Mouse (Mus musculus) lung, postnatal 0 days (tissue): ENCODE results near the gene Susd6. TPM values are rescaled to one million over a fixed set of nuclear protein-coding genes. Genes with fewer than 3 reads are reported as not detected.

Experiments used
- ATAC-seq: fragments of 200-750 bp; cut with Nextera tagmentation; 2 replicates; pipeline ENCODE4 v1.8.0; 2017; ENCODE audit warnings: moderate library complexity
- DNase-seq: peaks from one replicate; pipeline ENCODE4 v3.0.0-alpha.2; 2016; ENCODE audit warnings: low spot score
- H3K27ac ChIP-seq: fragments of 300-500 bp; sonication (generic); 2 replicates; pipeline ENCODE4 v1.5.1; 2014; ENCODE audit warnings: antibody characterized with exemption, mild to moderate bottlenecking, low read length, mixed read lengths
- H3K27me3 ChIP-seq: fragments of 300-500 bp; sonication (generic); replicated peaks from 2 replicates; pipeline ENCODE4 v1.6.1; 2014; ENCODE audit warnings: low read length, mixed read lengths; ENCODE audit not compliant: insufficient read depth
- H3K36me3 ChIP-seq: fragments of 300-500 bp; sonication (generic); 2 replicates; pipeline ENCODE4 v1.6.1; 2014; ENCODE audit warnings: low read length, mixed read lengths; ENCODE audit not compliant: insufficient read depth
- H3K4me1 ChIP-seq: fragments of 300-500 bp; sonication (generic); 2 replicates; pipeline ENCODE4 v1.6.1; 2014; ENCODE audit warnings: antibody characterized with exemption, low read depth, low read length, mixed read lengths; ENCODE audit not compliant: insufficient read depth
- H3K4me2 ChIP-seq: fragments of 300-500 bp; sonication (generic); replicated peaks from 2 replicates; pipeline ENCODE4 v1.6.1; 2014; ENCODE audit warnings: low read depth, mild to moderate bottlenecking, low read length, moderate library complexity, mixed read lengths
- H3K4me3 ChIP-seq: fragments of 300-500 bp; sonication (generic); 2 replicates; pipeline ENCODE4 v1.5.1; 2014; ENCODE audit warnings: low read depth, low read length
- H3K9ac ChIP-seq: fragments of 300-500 bp; sonication (generic); replicated peaks from 2 replicates; pipeline ENCODE4 v1.6.1; 2014; ENCODE audit warnings: low read depth, mild to moderate bottlenecking
- H3K9me3 ChIP-seq: fragments of 300-500 bp; sonication (generic); 2 replicates; pipeline ENCODE4 v1.6.1; 2016; ENCODE audit warnings: low read length, mixed read lengths
- CTCF ChIP-seq: IDR thresholded peaks from 2 replicates; pipeline ENCODE4 v1.5.1; 2016; ENCODE audit warnings: antibody characterized with exemption, mild to moderate bottlenecking
- EP300 ChIP-seq: IDR thresholded peaks from 2 replicates; pipeline ENCODE4 v1.6.1; 2016; ENCODE audit warnings: antibody characterized with exemption, mild to moderate bottlenecking, control low read depth
- WGBS: fragments of 180-500 bp; shearing (Covaris S2); extraction: QIAGEN DNeasy Blood & Tissue Kit; methylation state at CpG from one replicate; pipeline ENCODE4 v1.1.7; 2014; 5-methylcytosine and 5-hydroxymethylcytosine counted together
- polyA plus RNA-seq: library from polyadenylated mRNA; unstranded; fragments of >200 nt; fragmentation: Nextera tagmentation; extraction: Ambion mirVana; gene quantifications from 2 replicates; pipeline ENCODE4 v1.2.1, GENCODE M21; 2015

The Susd6 gene
- polyA plus RNA-seq, result 26.5 and 34.9 TPM in 2 replicates

DNA sequence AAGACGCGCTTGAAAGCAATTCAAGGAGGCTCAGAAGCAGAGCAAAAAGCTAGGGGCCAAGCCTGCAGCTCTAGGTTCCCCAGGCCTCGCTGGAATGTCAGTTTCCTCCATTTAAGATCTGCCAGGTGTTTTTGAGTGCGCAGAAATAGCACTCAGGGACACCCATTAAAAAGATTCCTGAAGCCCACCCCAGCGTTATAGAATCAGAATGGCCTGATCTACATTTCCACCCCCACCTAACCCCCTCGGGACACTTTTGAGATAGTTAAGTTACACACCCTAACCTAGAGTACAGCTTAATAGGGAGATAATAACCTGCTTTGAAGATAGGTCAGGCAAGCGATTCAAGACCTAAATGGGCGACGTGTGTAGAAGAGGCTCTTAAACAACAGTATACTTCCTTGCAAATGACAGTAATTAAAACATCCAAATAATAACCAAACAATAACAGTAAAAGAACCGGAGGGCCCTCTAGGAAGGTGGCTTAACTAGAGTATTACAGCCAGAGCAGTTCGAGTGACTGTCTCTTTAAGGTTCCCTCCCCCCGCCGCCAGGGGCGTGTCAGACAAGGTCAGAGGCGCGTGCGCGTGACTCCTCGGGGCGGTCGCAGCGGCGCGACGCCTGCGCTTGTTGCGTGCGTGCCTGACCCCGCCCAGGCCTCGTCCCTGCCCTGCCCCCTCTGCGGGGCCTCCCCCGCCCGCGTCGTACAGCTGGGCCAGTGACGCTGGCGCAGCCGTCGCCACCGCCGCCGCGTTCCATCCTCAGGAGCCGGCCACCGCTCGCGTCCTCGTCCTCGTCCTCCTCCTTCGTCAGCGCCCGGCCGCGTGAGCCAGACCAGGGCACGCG lies at the start of gene Susd6:
Susd6 (plus strand) TSS at position 662 of the 846 bp plus-strand sequence.
- DNase-seq (peak; percentile 99), ATAC-seq (peak; percentile 99)
- WGBS, result 4% methylated on average over 35 of the region's 56 CpGs
- Histone ChIP-seq H3K9ac (peak within 1 kb of the TSS; percentile 92), H3K27me3 (no peaks in the 10 kb centered on the region), H3K4me2 (peak within 1 kb of the TSS; percentile 72), H3K27ac (peak within 1 kb of the TSS; percentile 98), H3K36me3 (no peaks in the 10 kb centered on the region), H3K9me3 (no peaks in the 10 kb centered on the region), H3K4me1 (peaks cover 18% of the 10 kb centered on the region; the same call in 1 of the 2 replicates), H3K4me3 (peak within 1 kb of the TSS; percentile 79)
- TF ChIP-seq CTCF (peak; percentile 56), EP300 (peak; percentile 62; the same call in 1 of the 2 replicates)

DNA sequence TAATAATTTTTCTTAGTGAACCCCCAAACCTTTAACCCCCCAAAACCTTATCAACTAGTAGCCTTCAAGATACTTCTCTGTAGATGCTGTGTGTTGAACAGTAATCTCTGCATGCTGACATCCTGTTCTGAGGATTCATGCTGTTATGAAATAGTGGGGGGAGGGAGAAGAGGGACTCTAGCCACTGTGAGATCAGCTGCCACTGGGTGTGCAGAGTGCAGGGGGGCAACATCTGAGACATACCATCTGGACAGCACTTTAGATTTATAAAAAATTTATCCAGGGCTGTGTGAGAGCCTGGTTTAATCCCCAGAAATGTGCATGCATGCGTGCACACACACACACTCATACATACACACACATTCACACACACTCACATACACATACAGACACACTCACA lies 45.7 kb upstream of the Susd6 start:
- Histone ChIP-seq H3K9me3 (no peaks in the 10 kb centered on the region), H3K4me3 (no peak overlapping the region), H3K4me2 (no peak overlapping the region), H3K4me1 (no peaks in the 10 kb centered on the region), H3K27ac (no peak overlapping the region), H3K9ac (no peak overlapping the region), H3K36me3 (no peaks in the 10 kb centered on the region), H3K27me3 (0 out of 2 replicates have a peak, but pooled peaks cover 5% of the 10 kb centered on the region)
- peak; percentile 52; the same call in 1 of the 2 replicates for ATAC-seq
- DNase-seq, result peak; percentile 54
- TF ChIP-seq EP300, result no peak
- TF ChIP-seq CTCF, result no peak
- 84% methylated on average over 1 of the region's 1 CpGs for WGBS

DNA sequence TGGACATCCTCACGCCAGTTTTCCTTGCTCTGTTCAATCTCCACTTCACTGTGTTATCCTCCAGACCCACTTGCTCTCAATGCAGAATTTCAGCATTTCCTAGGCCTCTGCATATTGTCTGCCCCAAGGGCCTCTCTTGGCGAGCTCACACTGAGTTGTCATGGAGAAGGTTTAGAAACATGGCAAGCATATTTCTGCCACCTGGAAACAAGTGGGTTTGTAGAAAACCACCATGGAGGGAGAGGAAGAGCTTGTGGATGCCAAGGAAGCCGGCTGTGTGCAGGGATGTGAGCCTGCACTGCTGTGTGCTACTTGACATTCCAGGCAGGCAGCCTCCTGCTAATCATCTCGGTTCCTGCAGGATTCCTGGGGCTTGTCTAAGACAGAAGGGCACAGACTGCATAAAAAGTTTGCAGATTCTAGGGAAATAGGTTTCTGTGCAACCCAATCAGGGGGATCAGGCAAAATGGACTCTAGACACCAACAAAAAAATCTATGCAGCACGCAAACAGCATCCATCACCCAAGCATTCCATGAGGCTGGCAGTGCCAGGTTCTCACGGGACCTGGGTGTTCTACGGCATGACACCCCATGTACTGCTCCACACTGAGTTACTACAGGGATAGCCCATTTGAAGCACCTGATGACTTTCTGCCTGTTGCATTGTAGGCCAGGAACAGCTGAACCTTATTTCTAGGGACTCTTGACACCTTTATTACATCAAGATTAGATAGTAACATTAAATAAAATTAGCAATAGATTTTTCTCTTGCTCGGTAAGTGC lies 44.1 kb upstream of the Susd6 start:
- H3K9me3 ChIP-seq, result no peaks in the 10 kb centered on the region
- H3K4me1 ChIP-seq, result no peaks in the 10 kb centered on the region
- TF ChIP-seq EP300, result no peak
- TF ChIP-seq CTCF, result no peak
- WGBS, result 54% methylated on average over 8 of the region's 8 CpGs
- no peak for ATAC-seq
- no peak for DNase-seq
- H3K4me2 ChIP-seq, result no peak overlapping the region
- no peak overlapping the region for H3K4me3 ChIP-seq
- H3K9ac ChIP-seq, result no peak overlapping the region
- no peaks in the 10 kb centered on the region for H3K27me3 ChIP-seq
- H3K36me3 ChIP-seq, result no peaks in the 10 kb centered on the region
- H3K27ac ChIP-seq, result no peak overlapping the region

DNA sequence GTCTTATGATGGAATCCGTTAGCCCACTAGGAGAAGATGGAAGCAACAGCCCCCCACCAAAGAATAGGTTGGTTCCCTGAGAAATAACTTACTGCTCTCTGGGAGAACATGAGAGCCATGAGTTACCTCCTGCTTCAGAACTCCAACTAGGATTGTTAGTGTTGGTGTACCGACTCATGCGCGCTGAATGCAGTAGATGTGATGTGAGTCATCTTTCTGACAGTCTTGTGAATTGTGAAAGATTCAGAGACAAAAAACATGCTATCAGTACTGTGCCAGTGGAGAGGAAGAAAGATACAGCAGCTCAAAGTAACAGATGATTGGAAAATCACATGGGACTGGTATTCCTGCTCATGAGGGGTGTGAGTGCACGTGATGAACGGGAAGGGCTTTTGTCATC lies 38.8 kb upstream of the Susd6 start:
- ATAC-seq, result no peak
- peaks cover 20% of the 10 kb centered on the region for H3K27me3 ChIP-seq
- H3K27ac ChIP-seq, result no peak overlapping the region
- no peaks in the 10 kb centered on the region for H3K4me1 ChIP-seq
- H3K9me3 ChIP-seq, result no peaks in the 10 kb centered on the region
- 79% methylated on average over 6 of the region's 6 CpGs for WGBS
- no peak for DNase-seq
- TF ChIP-seq CTCF, result no peak
- no peak for TF ChIP-seq EP300
- no peaks in the 10 kb centered on the region for H3K36me3 ChIP-seq
- no peak overlapping the region for H3K4me3 ChIP-seq
- no peak overlapping the region for H3K9ac ChIP-seq
- H3K4me2 ChIP-seq, result no peak overlapping the region

DNA sequence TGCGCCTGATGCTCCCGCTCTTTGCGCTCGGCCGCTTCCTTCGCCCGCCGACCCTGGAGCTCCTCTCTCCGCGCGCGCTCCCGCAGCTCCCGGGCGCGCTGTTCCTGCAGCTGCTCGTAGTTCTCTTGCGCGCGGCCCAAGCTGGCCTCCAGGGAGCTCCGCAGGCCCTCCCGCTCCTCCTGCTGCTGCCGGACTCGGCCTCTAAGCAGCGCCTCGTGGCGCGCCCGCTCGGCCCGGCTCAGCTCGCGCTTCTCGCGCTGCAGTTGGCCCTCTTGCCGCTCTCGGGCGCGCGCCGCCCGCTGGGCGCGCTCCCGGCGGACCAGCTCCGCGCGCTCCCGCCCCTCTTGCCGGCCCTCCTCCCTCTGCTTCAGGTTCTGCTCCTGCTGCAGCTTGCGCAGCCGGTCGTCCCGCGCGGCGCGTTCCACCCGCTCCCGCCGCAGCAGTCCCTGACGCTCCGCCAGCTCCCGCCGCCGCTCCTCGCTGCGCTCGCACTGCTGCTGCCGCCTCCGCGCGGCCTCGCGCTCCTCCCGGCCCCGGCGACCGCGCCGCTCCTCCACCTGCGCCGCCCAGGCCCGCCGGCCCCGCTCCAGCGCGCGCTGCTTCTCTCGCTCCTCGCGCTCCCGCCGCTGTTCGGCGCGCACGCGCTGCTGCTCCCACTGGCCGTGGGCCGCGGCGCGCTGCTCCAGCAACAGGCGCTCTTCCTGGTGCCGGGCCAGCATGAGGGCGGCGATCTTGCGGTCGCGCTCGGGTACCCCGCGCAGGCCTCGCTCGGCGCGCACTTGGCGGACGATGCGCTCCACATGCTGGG lies 32.4 kb upstream of the Susd6 start:
- peak; percentile 62 for DNase-seq
- H3K36me3 ChIP-seq, result no peaks in the 10 kb centered on the region
- H3K4me2 ChIP-seq, result peak overlapping the region; percentile 97
- H3K9ac ChIP-seq, result no peak overlapping the region
- H3K4me1 ChIP-seq, result peaks cover 16% of the 10 kb centered on the region
- no peaks in the 10 kb centered on the region for H3K9me3 ChIP-seq
- H3K27me3 ChIP-seq, result peaks cover 67% of the 10 kb centered on the region
- under 1% methylated on average over 77 of the region's 122 CpGs for WGBS
- TF ChIP-seq CTCF, result no peak
- TF ChIP-seq EP300, result no peak
- peak; percentile 82 for ATAC-seq
- peak overlapping the region; percentile 49 for H3K4me3 ChIP-seq
- H3K27ac ChIP-seq, result no peak overlapping the region
